Mouse (Mus musculus) adrenal gland, adult 18-20 months (tissue): ENCODE data around the gene Svep1. TPM values are rescaled to one million over a fixed set of nuclear protein-coding genes. Genes with fewer than 3 reads are reported as not detected.

ENCODE experiments used
- DNase-seq, 2 experiments: peaks; one replicate each; pipeline ENCODE4 v3.0.0; 2021 to 2022; ENCODE audit warnings: low spot score in 2 of 2
- total RNA-seq, 2 experiments: library from RNA; stranded (reverse); gene quantifications; 1 replicate in 1 of 2; 2 replicates in 1 of 2; pipeline ENCODE4 v1.2.3; 2021

Gene Svep1
- total RNA-seq, 2 experiments from 2014 or later = 6.8 to 9.1 TPM

- no peak for DNase-seq
Measured at GRCm38 (mm10) chr4:58086151-58086550, 120.5 kb downstream of the Svep1 start.

DNA sequence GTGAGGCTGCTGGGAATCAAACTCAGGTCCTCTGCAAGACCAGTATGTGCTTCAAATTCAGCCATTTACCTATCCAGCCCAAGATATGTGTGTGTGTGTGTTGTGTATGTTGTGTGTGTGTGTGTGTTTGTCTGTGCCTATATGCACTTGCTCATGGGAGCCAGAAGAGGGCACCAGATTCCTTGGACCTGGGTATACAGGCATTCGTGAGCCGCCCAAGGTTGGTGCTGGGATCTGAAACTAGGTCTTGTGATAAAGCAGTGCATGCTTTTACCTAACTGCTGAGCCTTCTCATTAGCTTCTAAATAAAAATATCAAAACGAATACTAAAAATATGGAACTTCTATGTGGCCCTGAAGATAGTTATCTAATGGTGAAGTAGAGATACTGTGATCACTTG lies 121.3 kb downstream of the Svep1 start:
- DNase-seq = no peak

DNA sequence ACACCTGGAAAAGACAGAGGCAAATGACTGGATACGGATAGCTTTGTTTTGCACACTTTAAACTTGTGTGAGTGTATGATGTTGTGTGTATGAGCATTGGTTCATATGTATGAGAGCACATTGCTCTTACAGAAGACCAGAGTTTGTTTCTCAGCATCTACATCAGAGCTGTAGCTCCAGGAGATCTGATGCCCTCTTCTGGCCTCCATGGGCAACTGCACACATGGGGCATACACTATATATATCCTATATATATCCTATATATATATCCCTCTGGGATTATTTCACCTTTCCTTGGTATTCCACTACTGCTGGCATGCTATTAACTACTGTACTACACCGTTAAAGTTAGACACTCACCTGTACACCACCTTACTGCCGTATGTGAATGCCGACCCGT lies 122.5 kb downstream of the Svep1 start:
- DNase-seq = no peak

- peak; percentile 72 to 73 for DNase-seq
Measured at GRCm38 (mm10) chr4:58082588-58082987, 124.1 kb downstream of the Svep1 start.

DNA sequence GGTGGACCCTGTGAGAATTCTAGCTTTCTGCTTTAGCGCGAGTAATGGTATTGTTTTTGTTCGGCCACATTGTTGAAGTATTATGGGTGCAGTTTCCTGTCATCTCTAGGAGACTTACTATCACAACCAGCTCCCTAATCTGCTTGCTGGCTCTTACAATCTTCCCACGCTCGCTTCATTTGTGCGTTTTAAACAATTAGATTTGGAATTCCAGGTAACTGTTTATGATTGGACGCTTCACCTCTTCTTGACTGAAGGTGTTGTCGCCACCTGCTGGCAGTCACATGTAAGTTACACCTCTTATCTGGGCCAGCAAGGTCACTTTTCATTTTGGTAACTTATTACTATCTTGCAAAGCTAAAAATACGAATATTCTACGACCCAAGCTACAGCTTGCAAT lies 127.0 kb downstream of the Svep1 start:
- peak; percentile 36 to 61 for DNase-seq

DNA sequence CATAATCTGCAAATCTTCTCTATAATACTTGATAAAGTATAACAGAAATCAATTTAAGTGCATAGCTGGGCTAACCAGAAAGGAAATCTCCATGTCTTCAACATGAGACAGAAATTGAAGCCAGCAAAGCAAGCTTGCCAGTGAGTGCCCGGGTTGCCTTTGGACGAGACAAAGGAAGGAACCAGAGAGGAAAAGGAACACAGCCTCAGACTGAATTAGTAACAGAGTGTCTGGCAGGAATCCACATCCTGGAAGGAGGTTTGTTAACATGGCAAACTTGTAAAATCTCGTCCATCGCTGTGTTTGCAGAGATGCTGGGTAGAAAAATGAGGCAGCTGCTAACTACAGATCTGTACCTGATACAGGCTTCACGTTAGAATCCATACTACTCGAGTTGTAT lies 128.7 kb downstream of the Svep1 start:
- DNase-seq = no peak

DNA sequence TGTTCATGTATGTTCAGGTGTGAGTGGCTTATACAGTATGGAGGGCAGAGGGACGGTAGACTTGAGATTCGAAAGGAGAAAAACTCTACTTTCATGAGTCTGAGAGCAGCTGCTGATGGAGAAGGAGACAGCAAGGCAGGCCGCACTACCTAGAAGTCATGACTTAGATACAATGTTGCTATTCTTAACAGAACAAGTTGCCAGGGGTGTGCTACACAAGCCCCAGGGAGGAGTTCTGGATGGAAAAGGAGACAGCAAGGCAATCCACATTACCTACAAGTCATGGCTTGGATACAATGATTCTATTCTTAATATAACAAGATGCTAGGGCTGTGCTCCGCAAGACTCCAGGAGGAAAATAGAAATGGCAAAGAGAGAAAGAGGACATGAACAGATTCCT lies 129.1 kb downstream of the Svep1 start:
- DNase-seq = no peak

DNA sequence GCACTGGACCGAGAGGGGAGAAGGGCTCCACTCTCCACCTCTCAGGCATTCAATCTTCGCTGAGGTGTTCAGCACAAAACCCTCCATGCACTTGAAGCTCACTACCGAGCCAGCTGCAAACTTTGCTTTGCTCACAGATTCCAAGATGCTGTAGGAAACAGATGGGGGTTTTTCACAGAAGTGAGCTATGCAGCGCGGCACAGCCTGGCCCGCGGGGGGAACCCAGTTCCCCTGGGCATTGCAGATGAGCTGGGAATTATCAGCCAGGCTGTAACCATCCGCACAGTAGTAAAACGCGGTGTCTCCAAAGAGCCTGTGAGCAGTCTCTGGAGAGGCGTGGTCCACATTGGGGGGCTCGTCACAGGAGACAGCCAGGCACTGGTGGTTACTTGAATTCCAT lies 133.8 kb downstream of the Svep1 start:
- DNase-seq = no peak

DNA sequence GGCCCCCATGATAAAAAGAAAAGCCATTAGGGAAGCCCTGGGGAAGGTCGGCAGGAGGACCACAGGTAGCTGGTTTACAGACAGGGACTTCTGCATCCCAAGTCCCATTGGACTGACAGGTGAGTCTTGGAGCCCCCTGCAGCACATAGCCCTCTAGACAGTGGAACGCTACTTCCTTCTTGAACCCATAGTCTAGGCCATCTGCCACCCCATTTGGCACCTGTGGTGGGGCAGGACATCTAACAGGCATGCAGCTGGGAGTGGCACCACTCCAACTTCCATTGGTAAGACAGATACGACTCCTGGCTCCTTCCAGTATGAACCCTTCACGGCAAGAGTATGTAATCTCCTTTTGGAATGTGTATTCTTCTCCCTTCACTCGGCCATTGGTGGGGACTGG lies 137.8 kb downstream of the Svep1 start:
- no peak for DNase-seq

GRCm38 (mm10) chr4:58064721-58065120 lies 141.9 kb downstream of the Svep1 start:
- no peak for DNase-seq

DNA sequence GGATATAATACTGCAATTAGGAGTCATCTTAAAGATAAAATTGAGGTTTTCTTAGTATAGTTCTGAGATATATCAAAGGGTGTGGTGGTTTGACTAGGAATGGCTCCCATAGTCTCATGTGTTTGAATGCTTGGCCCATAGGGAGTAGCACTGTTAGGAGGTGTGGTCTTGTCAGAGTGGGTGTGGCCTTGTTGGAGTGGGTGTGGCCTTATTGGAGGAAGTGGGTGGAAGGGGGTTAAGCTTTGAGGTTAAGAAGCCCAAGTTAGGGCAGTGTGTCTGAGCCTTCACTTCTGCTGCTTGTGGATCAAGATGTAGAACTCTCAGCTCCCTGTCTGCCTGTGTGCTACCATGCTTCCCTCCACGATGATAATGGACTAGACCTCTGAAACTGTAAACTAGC lies 143.7 kb downstream of the Svep1 start:
- DNase-seq = no peak

DNA sequence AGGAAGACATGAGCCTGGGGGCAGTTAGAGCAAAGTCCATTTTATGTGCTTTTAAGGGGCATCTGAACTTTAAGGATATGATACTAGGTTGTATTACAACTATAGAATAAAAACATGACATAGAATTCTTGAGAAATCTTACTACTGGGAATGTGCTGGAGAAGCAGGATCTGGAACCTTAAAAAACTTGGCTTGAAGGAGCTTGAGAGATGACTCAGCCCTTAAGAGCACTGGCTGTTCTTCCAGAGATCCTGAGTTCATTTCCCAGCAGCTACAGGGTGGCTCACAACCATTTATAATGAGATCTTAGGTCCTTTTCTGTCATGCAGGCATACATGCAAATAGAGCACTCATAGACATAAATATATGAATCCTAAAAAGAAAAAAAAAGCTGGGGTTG lies 151.0 kb downstream of the Svep1 start:
- no peak for DNase-seq

DNA sequence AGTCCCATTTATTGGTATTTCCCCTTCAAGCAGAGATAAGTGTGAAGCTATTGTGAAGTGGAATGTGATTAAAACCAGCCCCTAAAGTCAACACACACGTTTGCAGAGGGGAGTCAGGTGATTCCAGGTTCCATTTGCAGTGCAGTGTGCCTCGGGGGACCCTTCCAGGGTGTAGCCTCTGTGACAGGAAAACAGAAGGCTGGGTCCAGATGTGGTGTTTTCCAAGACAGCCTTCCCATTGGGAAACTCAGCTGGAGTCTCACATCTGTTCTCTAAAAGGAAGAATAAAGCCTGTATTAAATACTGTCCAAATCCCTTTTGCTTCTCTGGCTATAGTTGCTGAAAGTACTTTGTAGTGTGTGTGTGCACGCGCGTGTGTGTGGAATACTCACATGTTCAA lies 152.2 kb downstream of the Svep1 start:
- no peak for DNase-seq

DNA sequence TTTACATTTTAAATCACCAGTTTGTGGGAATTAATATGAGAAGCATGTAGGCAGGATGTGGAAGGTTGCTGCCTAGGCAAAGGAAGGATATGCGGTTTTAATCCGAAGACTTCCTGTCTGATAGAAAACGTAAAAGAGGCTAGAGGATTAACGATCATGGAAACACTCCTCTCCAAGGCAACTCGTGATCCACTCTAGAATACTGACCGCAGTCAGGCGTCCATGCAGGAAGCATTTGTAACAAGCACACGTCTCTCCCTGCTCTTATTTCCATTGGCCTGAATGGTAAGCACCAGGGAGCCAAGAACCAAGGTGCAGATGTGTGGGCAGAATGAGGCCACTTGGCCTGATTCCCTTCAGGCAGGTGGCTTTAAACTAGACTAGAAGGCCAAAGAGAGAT lies 155.9 kb downstream of the Svep1 start:
- DNase-seq = no peak

DNA sequence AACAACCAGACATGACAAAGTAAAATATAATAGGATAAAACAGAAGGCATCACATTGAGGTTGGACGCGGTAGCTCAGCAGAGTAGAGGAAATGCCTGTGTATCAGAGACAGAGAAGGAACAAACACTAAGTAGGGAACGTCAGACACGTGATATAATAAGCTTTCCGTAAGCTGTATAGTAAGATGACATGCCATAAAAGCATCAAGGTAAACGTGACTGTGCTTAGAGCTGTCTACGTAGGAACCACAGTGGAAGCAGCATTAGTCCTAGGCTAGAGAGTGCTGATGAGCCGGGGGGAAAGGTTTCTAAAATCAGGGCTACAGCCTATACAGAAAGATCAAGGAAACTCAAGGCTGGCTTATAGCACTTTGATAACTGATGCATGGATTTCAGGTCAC lies 156.4 kb downstream of the Svep1 start:
- DNase-seq = no peak

GRCm38 (mm10) chr4:58044833-58045232 lies 161.8 kb downstream of the Svep1 start:
- DNase-seq = no peak

DNA sequence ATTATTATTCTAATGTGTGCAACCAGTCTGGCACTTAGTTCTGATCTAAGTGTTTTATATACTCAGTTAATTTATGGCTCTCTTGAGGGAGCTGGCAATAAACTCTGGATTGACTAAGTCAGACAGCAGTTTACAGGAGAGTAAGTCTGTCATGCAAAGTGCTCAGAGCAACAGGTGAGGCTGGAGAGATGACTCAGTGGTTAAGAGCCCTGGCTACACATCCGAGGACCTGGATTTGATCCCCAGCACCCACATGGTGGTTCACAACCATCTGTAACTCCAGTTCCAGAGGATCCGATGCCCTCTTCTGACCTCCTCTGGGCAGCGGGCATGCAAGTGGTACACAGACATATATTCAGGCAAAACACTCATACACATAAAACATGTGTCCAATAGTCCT lies 162.3 kb downstream of the Svep1 start:
- no peak for DNase-seq

- no peak for DNase-seq
Measured at GRCm38 (mm10) chr4:58040093-58040492, 166.6 kb downstream of the Svep1 start.

- DNase-seq = no peak
Measured at GRCm38 (mm10) chr4:58037096-58037705, 169.5 kb downstream of the Svep1 start.

DNA sequence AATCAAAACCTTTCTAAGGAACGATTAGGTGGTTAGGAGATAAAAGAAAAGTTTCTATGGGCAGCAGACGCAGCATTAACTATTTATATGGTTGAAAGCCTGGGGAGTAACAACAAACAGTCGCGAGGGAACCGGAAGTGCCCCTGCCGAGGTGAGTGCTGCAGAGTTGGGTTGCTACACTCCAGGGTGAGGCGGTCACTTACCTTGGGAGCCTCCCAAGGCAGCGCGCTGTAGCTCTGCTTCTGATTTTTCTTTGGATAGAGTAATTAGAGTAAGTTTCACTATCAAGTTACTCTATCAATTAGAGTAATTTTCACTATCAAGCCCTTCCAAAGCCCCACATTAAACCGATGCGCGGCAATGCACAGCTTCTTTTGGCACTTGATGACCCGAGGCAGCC lies 172.0 kb downstream of the Svep1 start:
- no peak for DNase-seq

- no peak for DNase-seq
Measured at GRCm38 (mm10) chr4:58032714-58033113, 173.9 kb downstream of the Svep1 start.

- DNase-seq = no peak
Measured at GRCm38 (mm10) chr4:58009024-58009423, 197.6 kb downstream of the Svep1 start, which contains the start of gene Txndc8. Gene Txndc8, minus strand, starts transcription at chr4:58009124.

DNA sequence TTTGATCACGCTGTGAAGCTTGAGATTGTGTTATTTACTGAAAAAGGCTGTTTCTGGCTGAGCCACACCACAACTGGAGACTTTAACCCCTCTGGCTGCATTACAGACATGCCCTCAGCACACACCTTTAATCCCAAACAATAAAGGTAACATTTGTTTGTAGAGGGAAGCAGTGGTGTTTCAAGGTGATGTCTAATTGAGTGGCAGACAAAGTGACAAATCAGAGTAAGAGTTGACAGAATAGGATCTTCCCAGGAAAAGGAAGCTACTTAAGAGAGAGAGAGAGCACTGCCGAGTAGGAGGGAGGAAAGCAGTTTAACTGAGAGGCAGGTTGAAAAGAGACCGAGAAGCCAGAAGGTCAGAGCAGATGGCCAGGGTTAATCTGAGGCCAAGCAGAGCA lies 203.2 kb downstream of the Svep1 start:
- no peak for DNase-seq
